14 mouse cellular contexts compared by ENCODE assay signal in genomic region chr9:101861596-101862471, GRCm38 (mm10). TPM values are rescaled to one million over a fixed set of nuclear protein-coding genes. Genes with fewer than 3 reads are reported as not detected.
A peak's percentile ranks its signal among the peaks of the same experiment; 100 is the strongest.
DNase-seq lines count a peak whose midpoint lies in the region; ATAC-seq lines count a peak whose summit lies in the region.
"Had no signal": no experiment of that assay in that cellular context is flagged by ENCODE, and none has a peak within 500 bp of the region (broad histone marks: within the 10 kb centered on the region; RNA-seq: fewer than 3 reads in every experiment).

Gene 9630041A04Rik, plus strand, starts transcription at chr9:101861841.

- H3K4me1 ChIP-seq in heart, embryonic 13.5 days: peaks cover 11% of the 10 kb centered on the region
- peaks cover 4% of the 10 kb centered on the region; the same call in 1 of the 2 replicates for H3K4me1 ChIP-seq in heart, embryonic 11.5 days (ENCODE audit: control insufficient read depth, insufficient read depth, low read length)
- H3K4me1 ChIP-seq in neural tube, embryonic 13.5 days (replicated peaks): peaks cover 17% of the 10 kb centered on the region

- no peak for ATAC-seq in heart, embryonic 13.5 days (ENCODE audit: extremely low read depth, insufficient number of reproducible peaks, low FRiP score, low TSS enrichment)
- no peak for ATAC-seq in heart, embryonic 11.5 days (replicated peaks; ENCODE audit: insufficient number of reproducible peaks, low FRiP score, low TSS enrichment)
- ATAC-seq in neural tube, embryonic 13.5 days (ENCODE audit: low read depth): peak; percentile 19; the same call in 1 of the 2 replicates

- H3K4me2 ChIP-seq in heart, embryonic 13.5 days: peak within 1 kb of the TSS; percentile 38
- H3K4me2 ChIP-seq in heart, embryonic 11.5 days: no peak within 1 kb of the TSS; the same call in 1 of the 2 replicates
- peak within 1 kb of the TSS; percentile 24; the same call in 1 of the 2 replicates for H3K4me2 ChIP-seq in neural tube, embryonic 13.5 days

- no peak within 1 kb of the TSS for H3K4me3 ChIP-seq in heart, embryonic 13.5 days
- no peak within 1 kb of the TSS for H3K4me3 ChIP-seq in heart, embryonic 11.5 days (ENCODE audit: low read depth, low read length)
- no peak within 1 kb of the TSS for H3K4me3 ChIP-seq in neural tube, embryonic 13.5 days
- H3K4me3 ChIP-seq: heart, adult 2 months had no signal

- no peaks in the 10 kb centered on the region for H3K27me3 ChIP-seq in heart, embryonic 13.5 days (replicated peaks)
- H3K27me3 ChIP-seq in heart, embryonic 11.5 days (ENCODE audit: control insufficient read depth, insufficient read depth, low read length): no peaks in the 10 kb centered on the region
- H3K27me3 ChIP-seq in neural tube, embryonic 13.5 days: no peaks in the 10 kb centered on the region
- H3K27me3 ChIP-seq: CH12.LX had no signal

- no peak within 1 kb of the TSS for H3K9ac ChIP-seq in heart, embryonic 13.5 days
- H3K9ac ChIP-seq in heart, embryonic 11.5 days (ENCODE audit: low read depth, low read length): no peak within 1 kb of the TSS
- no peak within 1 kb of the TSS for H3K9ac ChIP-seq in neural tube, embryonic 13.5 days

- no peak for DNase-seq in neural tube, embryonic 10.5 days (ENCODE audit: extremely low spot score, low spot score)
- peak; percentile 4 to 14 for DNase-seq in kidney, postnatal 36 days
- DNase-seq in embryo, embryonic 11 days: no peak
- no peak for DNase-seq in urinary bladder, adult 2 months (ENCODE audit: low spot score)
- no peak for DNase-seq in layer of hippocampus, adult 8-10 months (ENCODE audit: low spot score in 2 of 2)
- DNase-seq: thymus, postnatal 14 days had no signal

- H3K9me3 ChIP-seq in heart, embryonic 13.5 days: no peaks in the 10 kb centered on the region
- H3K9me3 ChIP-seq in heart, embryonic 11.5 days (replicated peaks; ENCODE audit: control insufficient read depth, low read length): no peaks in the 10 kb centered on the region; the same call in 1 of the 2 replicates
- H3K9me3 ChIP-seq in neural tube, embryonic 13.5 days: no peaks in the 10 kb centered on the region

- WGBS in heart, embryonic 13.5 days: 67% methylated on average over 15 of the region's 15 CpGs
- WGBS in heart, embryonic 11.5 days (ENCODE audit: insufficient replicate concordance): 69% methylated on average over 15 of the region's 15 CpGs
- WGBS in neural tube, embryonic 13.5 days: 84% methylated on average over 15 of the region's 15 CpGs

- H3K27ac ChIP-seq in heart, embryonic 13.5 days (replicated peaks): no peak within 1 kb of the TSS
- no peak within 1 kb of the TSS for H3K27ac ChIP-seq in heart, embryonic 11.5 days (ENCODE audit: low read depth, low read length)
- H3K27ac ChIP-seq in neural tube, embryonic 13.5 days (replicated peaks): peak within 1 kb of the TSS; percentile 59
- H3K27ac ChIP-seq: heart, adult 2 months had no signal

- H3K36me3 ChIP-seq in heart, embryonic 13.5 days: no peaks in the 10 kb centered on the region
- no peaks in the 10 kb centered on the region for H3K36me3 ChIP-seq in heart, embryonic 11.5 days (ENCODE audit: control insufficient read depth, insufficient read depth, low read length)
- no peaks in the 10 kb centered on the region for H3K36me3 ChIP-seq in neural tube, embryonic 13.5 days

RNA-seq across cellular contexts. Expression of gene 9630041A04Rik, which starts in this region (rescaled TPM):
- not detected in 2 replicates for polyA plus RNA-seq in heart, embryonic 13.5 days (2015; fragmentation: Nextera tagmentation; extraction: Ambion mirVana)
- polyA plus RNA-seq in heart, embryonic 11.5 days (2014; fragmentation: Nextera tagmentation; extraction: Ambion mirVana): not detected in 2 replicates
- polyA plus RNA-seq in neural tube, embryonic 13.5 days (2015; fragmentation: Nextera tagmentation; extraction: Ambion mirVana): 0.20 and 0.32 TPM in 2 replicates
- not detected in 2 replicates for polyA plus RNA-seq in urinary bladder, adult 2 months (2012; rRNA removed)
- not detected for total RNA-seq in layer of hippocampus, adult 8-10 months (2022)
- total RNA-seq: CH12.LX; heart, adult 2 months; layer of hippocampus, adult 18-20 months had no signal
- polyA plus RNA-seq: heart, adult 2 months; liver, embryonic 16.5 days; spleen, adult 2 months had no signal

Comparison
In these comparisons a context has a peak if more than half of its experiments do, and no peak if none do; other contexts are left out.
1. Peak in ATAC-seq, H3K27ac ChIP-seq and H3K4me2 ChIP-seq in neural tube, embryonic 13.5 days; RNA of the gene not detected or under 1 TPM.
2. DNase-seq: peak in kidney, postnatal 36 days (2 of 2); none in neural tube, embryonic 10.5 days (single experiment), embryo, embryonic 11 days (single experiment), urinary bladder, adult 2 months (single experiment) and layer of hippocampus, adult 8-10 months (0 of 2).